Mouse (Mus musculus) kidney, postnatal 4 days (tissue): Measurements from ENCODE around the gene Ecpas.

Experiments used
- DNase-seq, 2 experiments: peaks; one replicate each; pipeline ENCODE4 v3.0.0; 2021; ENCODE audit warnings: mixed read lengths in 2 of 2

The Ecpas gene

DNA sequence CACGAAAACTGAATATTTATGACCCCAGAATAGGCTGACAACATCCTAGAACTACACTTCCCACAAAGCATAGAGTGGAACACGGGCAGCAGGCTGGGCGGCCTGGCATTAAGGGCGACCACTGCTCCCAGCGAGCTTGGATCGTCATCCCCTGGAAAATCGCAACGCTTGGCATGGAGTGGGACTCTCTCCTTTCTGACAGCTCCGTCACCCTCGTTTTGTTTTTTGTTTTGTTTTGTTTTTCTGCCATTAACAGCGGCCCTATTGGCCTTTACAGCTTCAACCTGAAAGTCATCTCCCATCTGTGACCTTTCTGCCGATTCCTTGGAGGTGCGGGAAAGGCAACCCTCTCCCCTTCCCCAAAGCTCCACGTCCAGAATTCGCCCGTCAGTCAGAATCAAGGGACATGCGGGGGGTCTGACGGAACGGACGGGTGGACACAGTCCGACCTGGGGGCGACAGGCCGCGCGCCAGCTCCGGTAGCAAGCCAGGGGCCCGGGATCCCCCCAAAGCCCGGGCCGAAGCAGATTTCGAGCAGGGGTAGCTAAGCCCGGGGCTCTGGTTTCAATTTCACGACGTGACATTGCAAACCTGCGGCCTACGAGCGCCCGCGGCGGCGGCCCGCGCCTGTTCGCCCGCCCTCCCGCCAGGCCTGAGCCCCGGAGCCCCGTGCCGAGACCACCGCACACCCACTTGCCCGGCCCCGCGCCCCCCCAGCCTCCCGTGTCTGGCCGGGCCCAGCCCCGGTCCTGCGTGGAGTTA lies 1.3 kb downstream of the Ecpas start:
- DNase-seq = peak; percentile 72 to 78

DNA sequence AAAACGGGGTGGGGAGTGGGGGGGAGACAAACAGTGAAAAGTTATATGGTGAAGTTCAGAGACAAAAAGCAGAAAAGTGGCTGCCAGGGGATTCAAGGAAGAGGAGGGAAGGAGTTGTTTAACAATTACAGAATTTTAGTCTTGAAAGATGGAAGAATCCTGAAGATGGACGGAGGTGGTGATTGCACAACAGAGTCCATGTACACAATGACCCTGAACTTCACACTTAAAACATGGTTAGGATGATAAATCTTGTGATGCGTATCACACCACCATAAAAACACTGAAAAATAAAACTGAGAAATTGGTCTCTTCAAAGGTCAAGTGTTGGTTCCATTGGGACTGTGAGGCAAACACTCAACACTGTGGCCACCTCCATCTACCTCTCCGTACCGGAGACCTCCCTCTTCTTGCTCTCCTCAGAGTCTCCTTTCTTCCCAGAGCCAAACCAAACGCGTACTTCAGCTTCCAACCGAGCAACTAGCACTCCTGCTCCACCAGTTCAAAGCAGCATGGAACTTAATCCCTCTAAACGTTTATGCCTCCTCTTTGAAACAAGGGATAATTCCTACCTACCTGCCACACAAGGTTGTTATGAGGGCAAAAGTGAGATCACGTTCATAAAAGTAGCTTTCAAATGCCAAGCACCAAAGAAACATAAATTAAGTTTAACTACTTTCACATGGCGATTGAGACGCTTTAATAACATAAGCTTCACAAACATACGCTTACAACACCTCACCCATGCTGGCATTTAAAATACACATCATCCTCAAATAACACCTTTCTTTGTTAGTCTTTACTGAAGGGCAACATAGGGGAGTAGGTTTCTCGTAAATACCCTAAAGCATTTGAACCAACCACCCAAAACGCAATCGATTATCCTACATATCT lies 2.1 kb downstream of the Ecpas start:
- DNase-seq = no peak

DNA sequence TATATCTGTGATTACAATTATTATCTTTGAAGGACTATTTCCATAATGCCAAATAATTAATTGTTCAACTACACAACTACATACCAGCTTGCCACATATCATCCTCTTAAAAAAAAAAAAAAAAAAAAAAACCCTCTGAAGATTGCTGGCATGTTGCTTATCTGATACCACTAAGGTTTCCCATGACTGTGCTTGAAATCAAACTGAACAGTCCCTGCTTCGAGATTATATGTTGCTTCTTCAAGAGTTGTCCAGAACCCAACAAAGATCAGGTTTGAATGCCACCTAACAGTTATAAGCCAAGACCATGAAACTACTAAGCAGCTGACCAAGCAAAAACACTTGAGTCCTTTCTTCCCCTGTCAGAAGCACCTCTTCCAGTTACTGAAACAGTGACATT lies 5.1 kb downstream of the Ecpas start:
- DNase-seq = no peak

DNA sequence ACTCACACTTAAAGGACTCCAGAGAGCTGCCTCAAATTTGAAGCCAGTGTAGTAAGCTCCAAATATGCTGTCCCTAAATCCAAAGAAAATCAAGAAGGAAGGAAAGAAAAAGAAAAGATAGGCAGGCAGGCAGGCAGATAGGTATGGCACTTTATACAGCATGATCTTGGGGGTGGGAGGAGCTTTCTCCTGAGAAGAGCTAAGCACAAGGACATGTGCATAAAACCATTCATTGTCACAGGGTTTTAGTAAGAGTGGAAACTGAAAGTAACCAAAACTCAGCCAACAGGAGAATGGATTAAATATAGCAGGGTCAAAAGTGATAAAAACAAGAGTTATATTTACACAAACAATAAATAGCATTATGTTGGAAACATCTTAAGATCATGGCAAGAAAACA lies 14.2 kb downstream of the Ecpas start:
- DNase-seq = no peak

DNA sequence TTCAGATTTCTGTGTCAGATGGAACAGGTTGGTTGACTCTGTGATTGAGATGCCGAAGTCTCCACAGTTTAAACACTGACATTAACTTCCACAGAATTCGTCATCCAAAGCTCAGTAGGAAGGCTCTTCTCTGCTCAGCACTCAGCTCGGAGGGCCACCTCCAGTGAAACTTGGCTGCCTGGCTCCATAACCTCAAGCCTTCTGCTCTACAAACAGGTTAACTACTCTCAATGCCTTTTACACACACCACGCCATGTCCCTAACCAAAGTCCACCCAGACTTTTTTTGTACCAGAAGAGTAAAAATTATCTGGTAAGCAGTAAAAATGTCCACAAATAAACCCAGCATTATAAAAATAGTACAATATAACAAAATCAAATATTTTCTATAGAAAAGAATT lies 15.1 kb downstream of the Ecpas start:
- DNase-seq = no peak

DNA sequence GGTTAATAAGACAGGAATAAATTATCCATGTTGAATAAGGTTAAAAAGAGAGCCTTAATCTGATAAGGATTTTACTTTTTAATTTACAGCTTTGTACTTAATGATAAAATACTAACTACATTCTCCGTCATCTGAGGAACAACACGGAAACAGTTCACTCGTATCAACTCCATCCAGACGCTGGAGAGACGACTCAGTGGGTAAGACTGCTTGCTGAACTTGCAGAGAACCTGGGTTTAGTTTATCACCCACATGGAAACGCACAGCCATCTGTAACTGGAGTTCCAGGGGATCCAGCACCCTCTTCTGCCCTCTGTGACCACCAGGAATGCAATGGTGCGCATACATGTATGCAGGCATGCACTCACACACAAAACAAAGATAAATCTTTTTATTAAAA lies 18.1 kb downstream of the Ecpas start:
- no peak for DNase-seq

DNA sequence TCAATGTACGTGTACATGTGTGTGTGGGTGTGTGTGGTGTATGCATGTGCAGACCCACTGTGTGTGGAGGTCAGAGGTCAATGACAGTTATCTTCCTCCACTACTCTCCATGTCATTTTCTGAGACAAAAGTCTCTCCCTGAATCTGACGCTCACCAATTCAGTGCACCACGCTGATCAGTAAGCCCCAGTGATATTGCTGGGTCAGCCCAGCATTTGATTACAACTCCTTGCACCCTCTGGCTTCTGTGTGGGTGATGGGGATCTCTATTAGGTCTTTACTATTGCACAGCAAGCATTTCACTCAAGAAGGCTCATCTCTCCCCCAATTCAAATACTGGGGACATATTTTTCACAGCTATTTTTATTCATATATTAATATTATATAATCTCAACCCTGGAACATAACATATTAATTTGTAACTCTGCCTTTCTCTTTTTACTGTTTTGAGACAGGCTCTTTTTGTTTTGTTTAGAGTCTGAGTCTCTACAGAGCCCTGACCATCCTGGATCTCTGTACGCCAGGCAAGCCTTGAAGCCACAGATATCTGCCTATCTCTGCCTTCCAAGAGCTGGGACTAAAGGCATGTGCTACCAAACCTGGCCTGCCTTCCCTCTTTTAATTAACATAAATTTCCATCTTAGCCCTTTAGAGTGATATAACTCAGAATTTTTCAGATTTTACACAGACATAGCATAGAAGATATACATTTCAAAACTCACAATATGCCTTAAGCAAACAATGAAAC lies 22.3 kb downstream of the Ecpas start:
- no peak for DNase-seq

DNA sequence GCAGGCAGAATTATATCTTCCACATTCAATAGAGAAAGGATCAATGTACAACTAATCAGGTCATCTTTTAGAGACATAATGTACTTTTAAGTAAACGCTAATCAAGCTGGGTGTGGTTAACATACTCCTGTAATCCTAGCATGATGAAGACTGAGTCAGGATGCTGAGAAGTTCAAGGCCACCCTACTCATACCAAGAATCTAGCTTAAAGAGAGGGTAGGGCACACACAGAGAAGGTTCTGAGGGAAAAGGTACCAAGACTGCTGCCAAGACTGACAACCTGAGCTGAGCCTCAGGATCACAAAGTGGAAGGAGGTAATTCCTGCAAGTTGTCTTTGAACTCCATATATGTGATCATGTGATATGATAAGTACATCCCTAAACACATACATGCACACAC lies 24.0 kb downstream of the Ecpas start:
- DNase-seq = no peak

DNA sequence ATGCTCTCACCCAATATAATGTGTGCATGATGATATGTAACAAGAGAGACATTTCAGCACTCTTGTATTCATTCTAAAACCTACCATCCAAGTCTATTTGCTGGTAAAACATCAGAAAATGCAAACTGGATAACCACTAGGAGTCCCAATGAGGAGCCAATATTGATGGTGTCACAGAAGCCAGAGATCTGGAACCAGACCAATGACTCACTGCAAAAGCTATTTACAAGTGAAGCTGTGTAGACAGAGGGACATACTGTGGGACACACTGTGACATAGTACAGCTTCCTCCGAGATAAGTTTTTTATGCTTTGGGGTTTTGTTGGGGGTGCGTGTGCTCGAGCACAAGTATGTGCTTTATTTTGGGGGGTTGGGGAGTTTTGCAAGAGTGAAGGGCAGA lies 24.9 kb downstream of the Ecpas start:
- no peak for DNase-seq

DNA sequence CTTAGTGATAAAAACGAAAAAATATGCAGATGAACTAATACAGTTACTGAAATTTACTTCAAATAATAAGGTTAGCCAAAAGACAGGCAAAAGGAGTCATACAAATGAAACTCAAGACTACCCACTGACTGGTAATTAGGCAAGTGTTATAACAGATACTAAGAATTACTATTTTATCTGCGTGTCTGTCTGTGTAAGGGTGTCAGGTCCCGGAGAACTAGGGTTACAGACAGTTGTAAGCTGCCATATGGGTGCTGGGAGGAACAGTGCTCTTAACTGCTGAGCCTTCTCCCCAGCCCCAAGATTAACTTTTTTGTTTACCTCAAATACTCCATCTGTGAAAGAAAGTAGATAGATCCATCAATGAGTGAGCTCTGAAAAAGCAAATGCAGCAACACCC lies 25.8 kb downstream of the Ecpas start:
- no peak for DNase-seq

DNA sequence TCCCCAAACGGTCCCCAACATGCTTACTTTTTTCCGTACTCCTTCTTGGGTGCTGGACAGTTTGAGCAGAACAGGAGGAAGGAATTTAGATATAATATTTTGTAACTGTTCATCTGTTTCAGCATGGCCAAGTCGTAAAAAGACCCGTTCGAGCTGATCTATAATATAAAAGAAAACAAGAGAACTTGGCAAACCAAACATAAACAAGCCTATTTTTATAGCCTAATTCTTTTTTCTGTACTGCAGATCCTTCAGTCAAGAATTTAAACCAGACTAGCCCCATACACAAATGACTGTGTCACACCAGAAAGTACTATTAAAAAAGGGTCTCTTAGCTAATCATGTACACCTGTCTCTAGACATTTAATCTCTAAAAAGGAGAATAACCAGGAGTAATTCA lies 27.2 kb downstream of the Ecpas start:
- no peak for DNase-seq

DNA sequence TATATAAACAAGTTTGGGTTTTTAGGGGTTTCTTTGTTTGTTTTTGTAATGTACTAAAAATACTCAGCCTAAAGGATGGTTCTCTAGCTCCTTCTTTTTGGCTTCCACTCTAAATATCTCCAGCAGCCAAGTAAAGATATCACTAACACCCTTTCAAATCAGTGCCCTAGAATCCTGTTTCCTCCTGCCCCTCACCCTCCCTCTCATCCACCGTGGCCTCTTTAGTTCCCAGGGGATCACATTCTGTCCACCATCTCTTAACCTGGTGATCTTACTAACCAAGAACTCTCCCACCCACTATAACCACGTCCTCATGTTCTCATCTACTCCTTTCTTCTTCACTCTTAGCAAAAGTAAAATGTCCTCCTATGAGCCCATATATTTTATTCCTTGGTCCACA lies 28.7 kb downstream of the Ecpas start:
- no peak for DNase-seq

DNA sequence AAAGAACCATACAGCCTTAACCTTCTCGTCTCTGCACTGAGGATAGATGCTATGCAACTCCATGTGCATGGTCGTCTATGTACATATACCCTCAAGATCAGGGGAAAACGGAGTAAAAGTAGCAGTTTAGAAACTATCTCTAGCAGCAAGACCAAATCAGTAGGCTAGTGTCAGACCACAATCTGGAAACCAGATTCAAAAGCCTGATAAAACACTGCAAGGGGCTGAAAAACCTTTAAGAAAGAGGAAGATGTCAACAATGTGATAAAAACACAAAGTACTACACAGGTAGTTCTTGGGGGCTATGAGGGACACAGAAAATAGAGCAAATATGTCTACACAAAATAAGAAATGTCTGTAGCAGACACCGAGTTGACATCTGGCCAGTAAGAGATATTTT lies 38.2 kb downstream of the Ecpas start:
- no peak for DNase-seq

DNA sequence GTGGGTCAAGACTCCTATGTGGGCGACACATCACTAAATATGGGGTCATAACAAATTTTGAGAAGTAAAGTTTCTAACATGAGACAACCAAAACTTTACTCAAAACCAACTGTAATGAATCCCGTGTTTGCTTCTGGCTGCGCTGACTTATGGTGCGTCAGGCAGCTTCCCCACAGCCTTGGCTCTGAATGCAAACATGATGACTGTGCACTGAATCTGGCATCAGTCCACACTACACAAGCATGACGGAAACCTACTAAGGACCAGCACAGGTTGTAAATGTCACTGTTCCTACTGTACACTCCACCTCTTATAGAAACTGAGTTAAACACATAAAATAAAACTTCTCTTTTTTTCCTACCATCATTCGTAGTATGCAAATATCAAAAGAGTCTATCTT lies 45.3 kb downstream of the Ecpas start:
- DNase-seq = peak in 1 of 2 experiments; percentile 3

DNA sequence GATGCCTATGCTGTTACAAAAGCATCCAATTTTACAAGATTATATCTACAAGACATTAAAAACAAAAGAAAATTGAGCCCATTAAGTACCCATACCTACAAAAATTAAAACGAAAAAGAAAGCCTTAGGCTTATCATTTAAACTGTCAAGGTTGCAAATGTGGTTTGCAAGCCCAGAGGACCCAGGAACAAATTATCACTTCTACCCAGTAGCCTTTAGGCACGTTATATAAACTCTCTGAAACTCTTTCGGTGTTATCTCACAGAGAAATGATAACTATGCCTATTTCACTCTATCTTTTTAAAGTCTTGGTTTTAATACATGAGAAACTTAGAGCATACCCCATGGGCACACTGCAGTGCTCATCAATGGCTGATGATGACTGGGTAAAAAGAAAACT lies 79.6 kb downstream of the Ecpas start:
- DNase-seq = no peak

DNA sequence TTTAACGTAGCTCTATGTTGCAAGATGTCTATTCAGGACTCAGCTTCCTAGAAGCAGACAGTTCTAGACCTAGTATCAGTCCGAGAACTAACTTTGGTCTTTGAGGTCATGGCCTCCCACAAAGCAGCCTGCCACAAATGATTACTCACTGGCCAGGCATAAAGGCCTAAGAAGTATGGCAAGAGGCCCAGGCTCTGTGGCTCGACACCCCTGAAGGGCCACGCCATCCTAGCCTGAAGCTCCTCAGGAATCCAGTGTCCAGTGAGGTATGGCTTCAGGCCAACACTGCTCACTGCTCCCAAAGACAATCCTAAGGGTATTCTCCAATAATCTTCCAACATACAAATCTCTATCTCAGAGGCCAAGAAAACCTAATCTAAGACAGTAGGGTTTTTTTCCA lies 86.6 kb downstream of the Ecpas start:
- DNase-seq = no peak

DNA sequence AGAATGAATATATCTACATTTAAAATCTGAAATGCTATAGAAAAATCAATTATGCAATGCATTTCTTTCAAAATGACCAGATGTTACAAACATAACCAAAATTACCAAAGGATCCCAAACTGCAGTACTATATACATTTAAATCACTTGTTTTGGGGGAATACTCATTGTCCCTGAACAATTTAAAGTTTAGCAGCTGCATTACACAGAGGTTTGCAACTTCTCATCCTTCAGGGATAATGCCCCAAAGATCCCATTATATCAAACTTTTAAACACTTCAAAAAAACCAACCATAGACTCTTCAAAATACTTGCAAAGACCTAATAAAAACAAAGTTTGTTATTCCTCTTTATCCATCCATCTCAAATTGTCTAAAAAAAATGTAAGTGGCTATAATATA lies 124.9 kb downstream of the Ecpas start, which contains the start of gene Olfr267:
TSS of gene Olfr267 (minus strand) at position 101 of the 400 bp plus-strand sequence.
- DNase-seq = no peak

DNA sequence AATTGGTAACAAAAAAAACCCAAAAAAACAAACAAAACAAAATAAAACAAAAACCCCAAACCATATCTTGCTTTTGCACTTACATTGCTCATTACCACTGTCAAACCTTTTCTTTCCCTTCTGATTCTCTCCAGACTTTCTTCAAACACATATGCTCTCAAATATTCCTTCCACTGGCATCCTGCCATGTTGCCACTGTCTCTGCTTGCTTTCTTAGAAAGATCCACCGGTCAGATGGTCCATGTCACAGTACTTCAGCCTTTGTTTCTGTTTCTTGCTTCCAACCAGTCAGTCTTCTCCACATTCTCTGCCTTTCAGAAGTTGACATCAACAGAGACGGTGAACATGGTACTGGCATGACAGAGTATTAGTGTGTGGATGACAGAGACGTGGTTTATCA lies 125.9 kb downstream of the Ecpas start:
- no peak for DNase-seq

DNA sequence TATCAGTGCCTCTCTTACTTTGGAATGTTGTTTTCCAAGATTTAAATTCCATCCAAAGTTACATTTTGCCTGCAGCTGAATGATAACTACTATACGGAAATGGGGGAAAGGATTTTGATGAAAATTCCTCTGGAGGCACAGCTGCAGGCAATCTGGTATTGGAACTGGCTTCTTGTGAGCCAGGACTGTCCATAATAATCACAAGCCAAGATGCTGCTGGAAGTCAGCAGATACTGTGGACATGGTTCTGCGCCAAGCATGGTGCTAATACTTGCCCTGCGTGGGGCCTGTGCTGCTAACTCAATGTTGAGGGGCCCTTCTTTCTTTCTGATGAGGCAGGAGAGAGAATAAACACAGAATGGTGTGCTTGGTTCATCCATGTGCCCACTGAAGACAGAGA lies 149.1 kb downstream of the Ecpas start:
- peak in 1 of 2 experiments; percentile 14 for DNase-seq

DNA sequence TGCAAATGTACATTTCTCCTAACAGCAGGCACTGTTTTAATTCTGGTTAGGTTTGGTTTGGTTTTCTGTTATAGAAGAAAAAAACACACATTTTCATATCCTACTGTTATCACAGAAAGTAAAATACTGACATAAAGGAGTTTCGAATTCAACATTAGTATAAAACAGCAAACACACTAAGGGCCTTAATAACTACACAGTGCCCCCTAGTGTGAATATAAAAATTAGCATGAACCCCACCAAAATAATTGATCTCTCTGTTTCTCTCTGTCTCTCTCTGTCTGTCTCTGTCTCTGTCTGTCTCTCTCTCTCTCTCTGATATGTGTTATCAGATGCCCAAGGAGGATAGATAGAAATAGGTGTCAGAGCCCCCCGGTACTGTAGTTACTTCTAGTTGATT lies 163.0 kb downstream of the Ecpas start:
- DNase-seq = no peak

DNA sequence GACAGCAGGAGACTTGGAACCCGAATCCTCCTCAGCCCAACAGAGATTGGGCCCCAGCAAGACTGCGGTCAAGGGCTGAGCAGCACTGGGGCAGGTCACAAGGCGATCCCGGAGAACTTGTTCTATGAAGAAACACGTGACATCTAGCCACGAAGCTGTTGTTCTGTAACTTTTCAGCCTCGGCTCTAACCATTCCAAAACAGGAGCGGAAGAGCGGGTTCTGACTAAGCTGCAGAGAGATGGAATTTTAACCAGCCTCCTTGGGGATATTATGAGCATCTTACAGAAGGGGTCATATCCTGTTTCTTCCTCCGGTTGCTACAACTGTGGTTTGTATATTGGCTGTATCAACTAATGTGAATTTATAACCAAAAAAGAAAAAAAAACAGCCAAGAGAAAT lies 163.4 kb downstream of the Ecpas start:
- DNase-seq = peak; percentile 18 to 46
